Mouse (Mus musculus) Muller cell, postnatal 12 days (primary cell): Measurements from ENCODE around the gene Arnt2.

Experiments
- DNase-seq: peaks from one replicate; pipeline ENCODE4 v3.0.0-alpha.2; 2015; ENCODE audit errors: inconsistent ontology term

Arnt2 gene

GRCm38 (mm10) chr7:84397320-84397719 lies 12.7 kb downstream of the Arnt2 start:
- DNase-seq, result no peak

GRCm38 (mm10) chr7:84396581-84396980 lies 13.4 kb downstream of the Arnt2 start:
- no peak for DNase-seq

DNA sequence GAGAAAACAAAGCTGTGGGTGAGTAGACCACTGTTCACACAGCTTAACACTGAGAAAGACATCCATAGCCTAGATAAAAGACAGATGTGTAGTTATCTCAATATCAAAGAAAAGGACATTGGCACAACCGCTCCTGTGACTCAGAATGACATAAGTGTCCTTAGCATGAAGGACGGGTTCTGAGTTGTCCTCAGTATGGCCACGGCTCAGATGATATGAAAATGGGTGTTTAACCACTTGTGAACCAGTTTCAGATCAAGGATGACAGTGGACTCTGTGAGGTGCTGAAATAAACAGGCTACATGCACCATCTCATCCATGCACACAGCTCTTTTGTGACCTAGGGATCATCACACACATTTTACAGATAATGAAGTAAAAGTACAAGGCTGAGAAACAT lies 22.1 kb downstream of the Arnt2 start:
- DNase-seq, result no peak

DNA sequence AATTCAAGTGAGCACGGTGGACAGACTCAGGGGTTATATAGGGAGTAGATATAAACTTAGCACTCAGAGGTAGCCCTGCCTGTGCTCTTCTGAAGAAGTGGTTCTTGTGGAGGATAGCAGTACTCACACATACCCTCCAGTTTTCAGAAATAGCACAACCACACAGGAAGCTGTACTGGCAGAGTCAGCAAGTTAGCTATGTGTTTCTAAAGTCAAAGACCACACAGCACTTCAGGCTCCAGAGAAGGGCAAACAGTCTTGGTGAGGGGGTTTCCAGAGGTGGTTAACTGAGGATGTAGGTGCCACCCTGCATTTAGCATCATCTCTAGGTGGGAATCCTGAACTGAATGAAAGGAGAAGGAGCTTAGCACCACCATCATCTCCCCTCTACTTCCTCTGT lies 23.5 kb downstream of the Arnt2 start:
- DNase-seq, result no peak

- peak; percentile 81 for DNase-seq
Observed at GRCm38 (mm10) chr7:84384778-84385177, 25.2 kb downstream of the Arnt2 start.

- no peak for DNase-seq
Observed at GRCm38 (mm10) chr7:84384086-84384485, 25.9 kb downstream of the Arnt2 start.

GRCm38 (mm10) chr7:84382346-84382745 lies 27.6 kb downstream of the Arnt2 start:
- no peak for DNase-seq

- DNase-seq, result peak; percentile 79
Observed at GRCm38 (mm10) chr7:84380810-84381209, 29.2 kb downstream of the Arnt2 start.

DNA sequence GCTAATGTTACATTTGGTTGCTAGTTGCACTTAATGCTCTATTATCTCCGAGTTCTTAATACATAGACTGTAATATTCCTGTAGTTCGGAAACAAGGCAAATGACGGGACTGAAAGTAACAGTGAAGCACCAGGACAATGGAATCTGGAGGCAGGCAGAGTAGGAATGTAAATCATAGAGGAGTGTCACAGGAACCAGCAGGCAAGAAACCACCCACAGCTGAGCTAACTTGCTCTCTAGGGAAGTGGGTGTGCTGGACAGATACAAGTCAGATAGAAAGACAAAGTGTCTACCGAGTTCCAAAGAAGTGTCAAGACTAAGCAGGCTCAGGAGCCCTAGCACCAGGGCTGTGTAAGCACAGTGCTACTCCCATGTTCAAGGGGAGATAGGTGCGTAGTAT lies 32.6 kb downstream of the Arnt2 start:
- no peak for DNase-seq

- no peak for DNase-seq
Observed at GRCm38 (mm10) chr7:84373691-84374090, 36.3 kb downstream of the Arnt2 start.

DNA sequence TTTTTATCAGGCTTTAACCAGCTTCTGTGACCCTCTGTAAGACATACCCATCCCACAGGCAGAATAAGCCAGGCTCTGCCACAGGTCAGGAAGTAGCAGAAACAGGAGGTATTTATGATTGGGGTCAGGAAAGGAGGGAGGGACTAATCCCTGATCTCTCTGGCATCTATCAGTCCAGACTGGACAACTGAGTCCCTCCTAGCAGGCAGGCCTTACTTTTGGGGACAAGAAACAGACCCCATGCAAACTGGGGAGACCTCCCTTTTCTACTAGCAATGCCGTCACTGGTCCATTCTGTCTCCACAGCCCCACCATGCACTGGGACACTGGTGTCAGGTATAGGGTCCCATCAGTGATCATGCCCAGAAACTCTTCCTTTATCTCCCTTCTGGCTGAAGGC lies 37.1 kb downstream of the Arnt2 start:
- DNase-seq, result no peak

GRCm38 (mm10) chr7:84372280-84372679 lies 37.7 kb downstream of the Arnt2 start:
- DNase-seq, result no peak

GRCm38 (mm10) chr7:84370911-84371592 lies 38.9 kb downstream of the Arnt2 start:
- no peak for DNase-seq

GRCm38 (mm10) chr7:84366251-84366650 lies 43.7 kb downstream of the Arnt2 start:
- DNase-seq, result peak; percentile 79

DNA sequence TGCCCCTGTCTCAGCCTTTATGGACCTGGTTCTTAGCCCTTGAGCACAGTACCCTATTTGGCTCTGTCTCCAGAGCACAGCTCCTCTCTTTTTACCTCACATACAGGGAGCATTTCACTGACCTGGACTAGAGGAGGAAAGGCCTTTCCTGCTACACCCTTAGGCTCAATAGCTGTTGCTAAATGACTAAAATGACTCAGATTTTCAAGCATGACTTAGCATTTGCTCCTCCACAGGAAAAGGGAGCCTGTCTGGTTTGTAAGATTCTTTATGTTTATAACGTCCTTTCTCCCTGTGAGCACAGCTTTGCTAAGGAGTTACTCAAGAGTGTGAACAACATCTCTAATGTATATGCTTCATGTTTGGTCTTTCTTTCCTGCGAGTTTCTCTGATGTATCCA lies 47.3 kb downstream of the Arnt2 start:
- peak; percentile 67 for DNase-seq

- peak; percentile 75 for DNase-seq
Observed at GRCm38 (mm10) chr7:84361086-84361684, 48.8 kb downstream of the Arnt2 start.

- no peak for DNase-seq
Observed at GRCm38 (mm10) chr7:84358426-84358825, 51.5 kb downstream of the Arnt2 start.

DNA sequence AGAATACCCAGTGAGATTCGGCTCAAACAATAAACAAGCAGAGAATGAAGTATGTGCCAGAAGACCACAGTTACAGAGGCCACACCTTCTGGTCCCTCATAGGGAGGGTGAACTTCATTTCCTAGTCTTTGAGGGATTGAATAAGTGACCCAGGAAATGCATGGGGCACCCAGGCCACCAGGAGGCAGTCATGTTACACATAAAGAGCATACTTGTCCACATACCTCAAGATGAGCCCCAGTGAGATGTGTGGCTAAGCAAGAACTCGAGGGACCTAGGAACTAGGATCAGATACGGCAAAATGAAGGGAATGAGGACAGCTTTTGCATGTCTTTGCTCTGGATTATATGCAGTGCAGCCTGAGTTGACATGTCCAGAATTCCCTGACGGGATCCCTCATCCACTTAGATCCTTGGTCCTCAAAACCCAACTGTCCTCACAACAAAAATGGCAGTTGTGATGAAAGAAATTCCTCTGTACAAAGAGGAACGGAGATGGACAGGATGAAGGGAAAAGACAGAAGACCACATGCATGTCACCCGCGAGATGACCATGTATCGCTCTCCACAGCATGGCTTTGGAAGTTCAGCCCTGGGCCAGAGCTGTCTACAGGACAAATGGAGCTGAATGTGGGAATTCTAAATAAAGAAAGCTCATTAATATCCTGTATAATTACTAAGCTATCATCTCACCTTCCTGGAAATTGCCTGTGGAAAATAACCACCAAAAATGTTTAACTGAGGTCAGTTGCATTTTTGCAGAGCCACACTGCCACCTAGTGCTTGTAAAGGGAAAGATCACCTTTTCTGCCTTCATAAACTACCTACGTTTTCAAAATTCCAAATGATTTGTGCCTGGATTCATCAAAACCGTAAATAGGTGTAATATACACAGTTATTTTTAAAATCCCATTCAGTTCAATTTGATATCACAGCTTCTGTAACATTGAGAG lies 54.1 kb downstream of the Arnt2 start:
- DNase-seq, result peak; percentile 77

GRCm38 (mm10) chr7:84354890-84355289 lies 55.1 kb downstream of the Arnt2 start:
- DNase-seq, result no peak

DNA sequence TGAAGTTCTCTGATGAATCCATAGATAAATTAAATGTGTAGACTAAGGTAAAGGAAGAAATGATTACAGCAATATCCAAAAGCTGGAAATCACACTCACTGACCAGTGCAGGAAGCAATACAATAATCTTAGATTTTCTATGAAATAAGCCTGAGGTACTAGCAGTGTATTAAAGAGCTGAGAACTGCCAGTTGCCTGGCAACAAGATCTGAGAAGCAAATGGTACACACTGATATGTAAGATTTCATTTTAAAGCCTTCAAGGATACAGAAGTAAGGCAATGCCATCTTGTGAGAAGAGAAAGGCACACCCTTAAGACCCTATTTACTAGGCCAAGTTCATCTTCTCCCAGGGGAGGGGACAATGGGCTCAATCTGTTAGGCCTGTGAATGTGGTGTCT lies 59.4 kb downstream of the Arnt2 start:
- DNase-seq, result no peak

- no peak for DNase-seq
Observed at GRCm38 (mm10) chr7:84349976-84350375, 60.0 kb downstream of the Arnt2 start.

- no peak for DNase-seq
Observed at GRCm38 (mm10) chr7:84348145-84348911, 61.6 kb downstream of the Arnt2 start.
